ENCODE assay signal across 21 mouse cellular contexts in the genomic region with DNA sequence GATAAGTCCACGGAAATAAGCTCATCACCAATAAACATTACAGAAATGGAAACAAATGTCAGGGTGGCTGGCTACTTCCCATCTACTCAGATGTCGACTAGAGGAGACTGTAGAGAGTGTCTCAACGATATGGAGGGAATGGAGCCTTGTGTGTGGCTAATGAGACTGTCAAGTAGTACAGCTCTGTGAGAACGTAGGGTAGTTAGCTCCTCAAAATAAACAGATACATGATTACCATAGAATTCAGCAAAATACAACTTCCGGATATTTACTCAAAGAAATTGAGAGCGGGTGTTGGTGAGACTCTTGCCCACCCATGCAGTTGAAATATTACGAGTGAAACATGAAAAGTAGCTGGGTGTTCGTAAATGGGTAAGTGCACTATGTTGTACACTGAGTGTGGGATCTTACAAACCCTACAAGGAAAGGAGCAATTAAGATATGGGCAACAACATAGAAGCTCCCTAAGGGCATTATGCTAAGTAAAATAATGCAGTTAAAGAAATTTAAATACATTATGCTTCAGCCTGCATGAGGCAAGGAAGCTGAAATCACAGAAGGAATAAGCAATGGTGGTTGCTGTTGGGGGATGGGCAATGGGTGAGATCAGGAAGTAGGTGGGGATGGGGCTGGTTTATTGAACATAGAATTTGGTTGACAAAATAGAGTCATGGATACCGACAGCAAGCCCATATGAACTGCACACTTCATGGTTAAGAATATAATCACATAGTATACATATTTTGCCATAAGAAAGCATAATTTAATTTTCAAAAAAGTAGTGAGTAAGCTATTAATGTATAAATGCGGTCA. TPM values are rescaled to one million over a fixed set of nuclear protein-coding genes. Genes with fewer than 3 reads are reported as not detected.
DNase-seq lines count a peak whose midpoint lies in the region; ATAC-seq and TF ChIP-seq lines count a peak whose summit lies in the region.
"Had no signal": no experiment of that assay in that cellular context is flagged by ENCODE, and none has a peak within 500 bp of the region (broad histone marks: within the 10 kb centered on the region; RNA-seq: fewer than 3 reads in every experiment).

No protein-coding gene starts in this region.

- DNase-seq in liver, postnatal 0 days, result no peak
- no peak for DNase-seq in liver, embryonic 11.5 days (ENCODE audit: low spot score)
- DNase-seq in lung, postnatal 0 days (ENCODE audit: low spot score), result peak; percentile 62
- no peak for DNase-seq in lung, postnatal 25 days (ENCODE audit: low spot score)
- DNase-seq in right cerebral cortex, postnatal 4 days, result no peak
- no peak for DNase-seq in frontal cortex, postnatal 25 days (ENCODE audit: low spot score in 2 of 2)
- DNase-seq: adrenal gland, postnatal 14 days; cerebellum, adult 18-20 months; cerebellum, adult 9-11 months; cerebellum, postnatal 36 days; gastrocnemius, postnatal 14 days; heart, postnatal 36 days had no signal

- no peaks in the 10 kb centered on the region for H3K9me3 ChIP-seq in liver, postnatal 0 days (ENCODE audit: low read length)
- H3K9me3 ChIP-seq in liver, embryonic 11.5 days (ENCODE audit: control insufficient read depth, low read length), result no peaks in the 10 kb centered on the region
- no peaks in the 10 kb centered on the region for H3K9me3 ChIP-seq in lung, postnatal 0 days (ENCODE audit: low read length)
- H3K9me3 ChIP-seq in intestine, embryonic 15.5 days, result no peaks in the 10 kb centered on the region
- H3K9me3 ChIP-seq in stomach, embryonic 15.5 days, result no peaks in the 10 kb centered on the region
- H3K9me3 ChIP-seq: embryonic facial prominence, embryonic 13.5 days; forebrain, embryonic 12.5 days; heart, embryonic 13.5 days had no signal

- no peak overlapping the region for H3K4me2 ChIP-seq in liver, postnatal 0 days (ENCODE audit: low read depth, low read length)
- no peak overlapping the region for H3K4me2 ChIP-seq in liver, embryonic 11.5 days
- H3K4me2 ChIP-seq in lung, postnatal 0 days (replicated peaks; ENCODE audit: low read depth, low read length), result no peak overlapping the region
- no peak overlapping the region for H3K4me2 ChIP-seq in intestine, embryonic 15.5 days (replicated peaks)
- H3K4me2 ChIP-seq in stomach, embryonic 15.5 days, result no peak overlapping the region
- H3K4me2 ChIP-seq: embryonic facial prominence, embryonic 13.5 days; forebrain, embryonic 12.5 days; heart, embryonic 13.5 days had no signal

- no peak overlapping the region for H3K4me3 ChIP-seq in liver, postnatal 0 days (ENCODE audit: low read depth, low read length)
- no peak overlapping the region for H3K4me3 ChIP-seq in liver, embryonic 11.5 days (ENCODE audit: low read depth, low read length)
- no peak overlapping the region for H3K4me3 ChIP-seq in lung, postnatal 0 days (ENCODE audit: low read depth, low read length)
- H3K4me3 ChIP-seq in intestine, embryonic 15.5 days (replicated peaks), result no peak overlapping the region
- no peak overlapping the region for H3K4me3 ChIP-seq in stomach, embryonic 15.5 days (replicated peaks)
- H3K4me3 ChIP-seq: embryonic facial prominence, embryonic 13.5 days; forebrain, embryonic 12.5 days; heart, embryonic 13.5 days had no signal

- WGBS in liver, postnatal 0 days (ENCODE audit: insufficient replicate concordance), result 68% methylated on average over 10 of the region's 10 CpGs
- WGBS in liver, embryonic 11.5 days, result 79% methylated on average over 10 of the region's 10 CpGs
- WGBS in lung, postnatal 0 days, result 45% methylated on average over 10 of the region's 10 CpGs
- 60% methylated on average over 10 of the region's 10 CpGs for WGBS in intestine, embryonic 15.5 days
- 53% methylated on average over 10 of the region's 10 CpGs for WGBS in stomach, embryonic 15.5 days

- no peaks in the 10 kb centered on the region for H3K4me1 ChIP-seq in liver, postnatal 0 days (ENCODE audit: insufficient read depth)
- no peaks in the 10 kb centered on the region for H3K4me1 ChIP-seq in liver, embryonic 11.5 days (replicated peaks; ENCODE audit: control insufficient read depth, insufficient read depth, low read length)
- H3K4me1 ChIP-seq in lung, postnatal 0 days (ENCODE audit: insufficient read depth, low read depth, low read length), result no peaks in the 10 kb centered on the region
- H3K4me1 ChIP-seq in intestine, embryonic 15.5 days (replicated peaks), result no peaks in the 10 kb centered on the region
- no peaks in the 10 kb centered on the region for H3K4me1 ChIP-seq in stomach, embryonic 15.5 days
- H3K4me1 ChIP-seq: embryonic facial prominence, embryonic 13.5 days; forebrain, embryonic 12.5 days; heart, embryonic 13.5 days had no signal

- no peak for TF ChIP-seq CTCF in liver, postnatal 0 days (IDR thresholded peaks at IDR 0.05; ENCODE audit: low read depth)
- TF ChIP-seq CTCF in lung, postnatal 0 days (IDR thresholded peaks at IDR 0.05), result no peak

- TF ChIP-seq EP300 in liver, postnatal 0 days (IDR thresholded peaks at IDR 0.05; ENCODE audit: low read depth), result no peak
- no peak for TF ChIP-seq EP300 in lung, postnatal 0 days (IDR thresholded peaks at IDR 0.05)

- H3K9ac ChIP-seq in liver, postnatal 0 days (replicated peaks), result no peak overlapping the region
- H3K9ac ChIP-seq in liver, embryonic 11.5 days (ENCODE audit: low read depth, low read length), result no peak overlapping the region
- no peak overlapping the region for H3K9ac ChIP-seq in lung, postnatal 0 days (replicated peaks; ENCODE audit: low read depth)
- no peak overlapping the region for H3K9ac ChIP-seq in intestine, embryonic 15.5 days
- no peak overlapping the region for H3K9ac ChIP-seq in stomach, embryonic 15.5 days
- H3K9ac ChIP-seq: embryonic facial prominence, embryonic 13.5 days; forebrain, embryonic 12.5 days; heart, embryonic 13.5 days had no signal

- H3K36me3 ChIP-seq in liver, postnatal 0 days (replicated peaks; ENCODE audit: insufficient read depth, low read length), result no peaks in the 10 kb centered on the region
- H3K36me3 ChIP-seq in liver, embryonic 11.5 days (ENCODE audit: control insufficient read depth, insufficient read depth, low read length), result no peaks in the 10 kb centered on the region
- H3K36me3 ChIP-seq in lung, postnatal 0 days (ENCODE audit: insufficient read depth, low read length), result no peaks in the 10 kb centered on the region
- no peaks in the 10 kb centered on the region for H3K36me3 ChIP-seq in intestine, embryonic 15.5 days
- no peaks in the 10 kb centered on the region for H3K36me3 ChIP-seq in stomach, embryonic 15.5 days
- H3K36me3 ChIP-seq: embryonic facial prominence, embryonic 13.5 days; forebrain, embryonic 12.5 days; G1E; heart, embryonic 13.5 days had no signal

- 0 out of 2 replicates have a peak overlapping the region, but pooled peaks have one; percentile 36 for H3K27ac ChIP-seq in liver, postnatal 0 days (ENCODE audit: low read depth)
- H3K27ac ChIP-seq in liver, embryonic 11.5 days (ENCODE audit: low read depth, low read length), result no peak overlapping the region
- no peak overlapping the region for H3K27ac ChIP-seq in lung, postnatal 0 days (ENCODE audit: low read length)
- 0 out of 2 replicates have a peak overlapping the region, but pooled peaks have one; percentile 48 for H3K27ac ChIP-seq in intestine, embryonic 15.5 days
- 0 out of 2 replicates have a peak overlapping the region, but pooled peaks have one; percentile 8 for H3K27ac ChIP-seq in stomach, embryonic 15.5 days
- H3K27ac ChIP-seq: embryonic facial prominence, embryonic 13.5 days; forebrain, embryonic 12.5 days; heart, embryonic 13.5 days had no signal

- ATAC-seq in liver, postnatal 0 days, result no peak
- ATAC-seq in liver, embryonic 11.5 days (replicated peaks; ENCODE audit: low FRiP score), result no peak
- ATAC-seq in lung, postnatal 0 days, result peak; percentile 49
- peak; percentile 82 for ATAC-seq in intestine, embryonic 15.5 days
- ATAC-seq in stomach, embryonic 15.5 days (ENCODE audit: insufficient read depth, low FRiP score, low read depth), result peak; percentile 66; the same call in 1 of the 2 replicates
- ATAC-seq: forebrain, embryonic 16.5 days had no signal

- H3K27me3 ChIP-seq in liver, postnatal 0 days (ENCODE audit: insufficient read depth, low read length), result no peaks in the 10 kb centered on the region
- no peaks in the 10 kb centered on the region for H3K27me3 ChIP-seq in liver, embryonic 11.5 days (replicated peaks; ENCODE audit: control insufficient read depth, insufficient read depth, low read length)
- H3K27me3 ChIP-seq in lung, postnatal 0 days (replicated peaks; ENCODE audit: insufficient read depth, low read length), result no peaks in the 10 kb centered on the region
- no peaks in the 10 kb centered on the region for H3K27me3 ChIP-seq in intestine, embryonic 15.5 days (replicated peaks)
- H3K27me3 ChIP-seq in stomach, embryonic 15.5 days (replicated peaks), result no peaks in the 10 kb centered on the region
- H3K27me3 ChIP-seq: embryonic facial prominence, embryonic 13.5 days; forebrain, embryonic 12.5 days; heart, embryonic 13.5 days had no signal

RNA-seq across cellular contexts. Expression of a gene that starts 1.9 kb away (rescaled TPM):
- 0.88 and 1.4 TPM in 2 replicates for polyA plus RNA-seq in liver, postnatal 0 days (2015; fragmentation: Nextera tagmentation; extraction: Ambion mirVana)
- 0.38 TPM in 1 of 2 replicates, not detected in the other for polyA plus RNA-seq in liver, embryonic 11.5 days (2014; fragmentation: Nextera tagmentation; extraction: Ambion mirVana)
- polyA plus RNA-seq in lung, postnatal 0 days (2015; fragmentation: Nextera tagmentation; extraction: Ambion mirVana), result 12.9 and 23.0 TPM in 2 replicates
- polyA plus RNA-seq in intestine, embryonic 15.5 days (2015; fragmentation: Nextera tagmentation; extraction: Ambion mirVana), result 2.8 and 5.0 TPM in 2 replicates
- 3.0 and 3.8 TPM in 2 replicates for polyA plus RNA-seq in stomach, embryonic 15.5 days (2015; fragmentation: Nextera tagmentation; extraction: Ambion mirVana)
- polyA plus RNA-seq: forebrain, embryonic 16.5 days; G1E had no signal

RNA-seq across cellular contexts. Expression of a gene that starts 15.3 kb away (rescaled TPM):
- polyA plus RNA-seq in liver, postnatal 0 days (2015; fragmentation: Nextera tagmentation; extraction: Ambion mirVana), result 0.24 and 0.39 TPM in 2 replicates
- polyA plus RNA-seq in liver, embryonic 11.5 days (2014; fragmentation: Nextera tagmentation; extraction: Ambion mirVana), result not detected in 2 replicates
- polyA plus RNA-seq in lung, postnatal 0 days (2015; fragmentation: Nextera tagmentation; extraction: Ambion mirVana), result 0.25 TPM in 1 of 2 replicates, not detected in the other
- not detected in 2 replicates for polyA plus RNA-seq in intestine, embryonic 15.5 days (2015; fragmentation: Nextera tagmentation; extraction: Ambion mirVana)
- not detected in 2 replicates for polyA plus RNA-seq in stomach, embryonic 15.5 days (2015; fragmentation: Nextera tagmentation; extraction: Ambion mirVana)
- polyA plus RNA-seq: embryonic facial prominence, embryonic 13.5 days; forebrain, embryonic 12.5 days; forebrain, embryonic 16.5 days; G1E; heart, embryonic 13.5 days; heart, postnatal 0 days; hindbrain, embryonic 11.5 days had no signal

RNA-seq across cellular contexts. Expression of a gene that starts 42.1 kb away (rescaled TPM):
- polyA plus RNA-seq in liver, postnatal 0 days (2015; fragmentation: Nextera tagmentation; extraction: Ambion mirVana), result 0.09 TPM in 1 of 2 replicates, not detected in the other
- not detected in 2 replicates for polyA plus RNA-seq in liver, embryonic 11.5 days (2014; fragmentation: Nextera tagmentation; extraction: Ambion mirVana)
- 26.6 and 31.3 TPM in 2 replicates for polyA plus RNA-seq in lung, postnatal 0 days (2015; fragmentation: Nextera tagmentation; extraction: Ambion mirVana)
- polyA plus RNA-seq in intestine, embryonic 15.5 days (2015; fragmentation: Nextera tagmentation; extraction: Ambion mirVana), result 97.5 and 103 TPM in 2 replicates
- polyA plus RNA-seq in stomach, embryonic 15.5 days (2015; fragmentation: Nextera tagmentation; extraction: Ambion mirVana), result 97.3 and 101 TPM in 2 replicates
- polyA plus RNA-seq: forebrain, embryonic 12.5 days; forebrain, embryonic 16.5 days; G1E; hindbrain, embryonic 11.5 days had no signal

RNA-seq across cellular contexts. Expression of a gene that starts 54.2 kb away (rescaled TPM):
- polyA plus RNA-seq in liver, postnatal 0 days (2015; fragmentation: Nextera tagmentation; extraction: Ambion mirVana), result 0.51 and 1.1 TPM in 2 replicates
- polyA plus RNA-seq in liver, embryonic 11.5 days (2014; fragmentation: Nextera tagmentation; extraction: Ambion mirVana), result 0.36 and 0.39 TPM in 2 replicates
- 3.4 and 8.1 TPM in 2 replicates for polyA plus RNA-seq in lung, postnatal 0 days (2015; fragmentation: Nextera tagmentation; extraction: Ambion mirVana)
- 3.6 and 5.1 TPM in 2 replicates for polyA plus RNA-seq in intestine, embryonic 15.5 days (2015; fragmentation: Nextera tagmentation; extraction: Ambion mirVana)
- 2.0 and 2.4 TPM in 2 replicates for polyA plus RNA-seq in stomach, embryonic 15.5 days (2015; fragmentation: Nextera tagmentation; extraction: Ambion mirVana)
- polyA plus RNA-seq: G1E; hindbrain, embryonic 11.5 days had no signal

Comparison
In these comparisons a context has a peak if more than half of its experiments do, and no peak if none do; other contexts are left out.
1. H3K27ac ChIP-seq: peak in liver, postnatal 0 days (single experiment), intestine, embryonic 15.5 days (single experiment) and stomach, embryonic 15.5 days (single experiment); none in liver, embryonic 11.5 days (single experiment) and lung, postnatal 0 days (single experiment).
2. ATAC-seq: peak in lung, postnatal 0 days (single experiment), intestine, embryonic 15.5 days (single experiment) and stomach, embryonic 15.5 days (single experiment); none in liver, postnatal 0 days (single experiment) and liver, embryonic 11.5 days (single experiment).
3. RNA of a gene that starts 42.1 kb away (polyA plus RNA-seq): 97.5 to 103 TPM in intestine, embryonic 15.5 days, 97.3 to 101 TPM in stomach, embryonic 15.5 days and 26.6 to 31.3 TPM in lung, postnatal 0 days; 0.09 TPM in liver, postnatal 0 days and not detected in liver, embryonic 11.5 days; every median in the first group is over 10 times any median in the second.